Mouse (Mus musculus): ENCODE measurements at regions not wholly inside any gene's neighbourhood (a gene's known extent, or its start where the extent isn't known, plus 50 kb on each side); places are given as distances from the start of the nearest gene placed in this dataset.

DNA sequence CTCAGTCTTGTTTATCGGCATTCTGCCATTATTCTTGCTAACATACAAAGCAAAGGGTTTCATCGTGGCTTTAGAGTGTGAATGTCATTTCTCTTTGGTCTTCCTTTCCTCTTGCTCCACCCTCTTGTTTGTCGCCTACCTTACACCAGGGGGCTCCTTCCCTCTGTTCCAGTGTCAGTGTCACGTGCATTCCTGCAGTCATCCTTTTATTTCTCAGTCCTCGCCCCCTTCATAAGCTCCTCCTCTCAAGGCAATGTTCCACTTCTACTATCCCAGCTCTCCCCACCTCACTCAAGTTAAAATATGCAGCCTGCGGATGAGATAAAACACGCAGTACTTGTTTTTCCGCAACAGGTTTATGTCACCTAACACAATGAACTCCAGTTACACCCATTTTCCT, 489.8 kb upstream of the Arpp21 start:
- DNase-seq (ENCODE audit: low spot score) = no peak

- DNase-seq (ENCODE audit: low spot score) = no peak
Observed at GRCm38 (mm10) chr9:112725103-112725502, 489.4 kb upstream of the Arpp21 start.

GRCm38 (mm10) chr9:112723346-112723745, 487.6 kb upstream of the Arpp21 start:
- DNase-seq (ENCODE audit: low spot score) = no peak

DNA sequence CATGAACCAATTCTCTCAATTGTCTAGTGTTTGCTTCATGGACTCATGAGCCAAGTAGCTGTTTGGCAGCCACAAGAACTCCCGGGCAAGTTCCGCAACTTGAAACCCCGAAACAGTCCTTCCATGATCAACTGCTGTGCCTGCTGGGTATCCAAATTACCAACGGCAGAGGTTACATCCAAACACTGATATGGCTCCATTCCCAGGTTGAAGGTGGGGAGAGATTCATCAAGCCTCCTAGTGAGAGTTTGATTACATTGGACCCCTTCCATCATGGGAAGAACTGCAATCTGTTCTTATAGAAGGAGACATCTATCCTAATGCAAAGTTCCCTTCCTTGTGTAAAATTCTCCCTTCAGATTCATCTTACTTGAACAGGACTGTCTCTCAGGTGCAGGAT, 486.8 kb upstream of the Arpp21 start:
- no peak for DNase-seq (ENCODE audit: low spot score)

- DNase-seq (ENCODE audit: low spot score) = no peak
Observed at GRCm38 (mm10) chr9:112715197-112715762, 479.5 kb upstream of the Arpp21 start.

DNA sequence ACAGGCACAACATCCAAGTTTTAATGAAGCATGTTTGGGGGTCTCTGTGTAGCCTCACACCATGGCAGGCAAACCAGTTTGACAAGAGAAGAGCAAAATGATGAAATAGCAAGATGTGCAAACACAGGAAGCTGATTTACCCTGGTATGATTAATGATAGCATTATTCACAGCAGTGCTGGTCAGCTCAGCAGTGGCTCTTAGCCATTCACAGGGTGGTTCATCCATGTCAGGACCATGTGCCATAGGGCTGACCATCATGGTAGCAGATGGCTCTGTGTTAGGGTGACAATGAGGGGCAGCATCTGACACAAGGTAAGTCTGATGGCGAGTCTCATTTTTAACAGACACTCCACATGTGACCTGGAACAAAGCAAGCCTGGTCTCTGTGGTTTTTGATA, 443.1 kb upstream of the Arpp21 start:
- no peak for DNase-seq (ENCODE audit: low spot score)

- DNase-seq (ENCODE audit: low spot score) = no peak
Observed at GRCm38 (mm10) chr9:112675232-112675631, 439.5 kb upstream of the Arpp21 start.

All from heart, adult 8-10 months (tissue).